Mouse (Mus musculus): ENCODE measurements around the gene Dnali1. TPM values are rescaled to one million over a fixed set of nuclear protein-coding genes. Genes with fewer than 3 reads are reported as not detected.

Dnali1 gene
- under 1 TPM; 0.38 to 0.77 (median 0.69) TPM for total RNA-seq (2022)

DNA sequence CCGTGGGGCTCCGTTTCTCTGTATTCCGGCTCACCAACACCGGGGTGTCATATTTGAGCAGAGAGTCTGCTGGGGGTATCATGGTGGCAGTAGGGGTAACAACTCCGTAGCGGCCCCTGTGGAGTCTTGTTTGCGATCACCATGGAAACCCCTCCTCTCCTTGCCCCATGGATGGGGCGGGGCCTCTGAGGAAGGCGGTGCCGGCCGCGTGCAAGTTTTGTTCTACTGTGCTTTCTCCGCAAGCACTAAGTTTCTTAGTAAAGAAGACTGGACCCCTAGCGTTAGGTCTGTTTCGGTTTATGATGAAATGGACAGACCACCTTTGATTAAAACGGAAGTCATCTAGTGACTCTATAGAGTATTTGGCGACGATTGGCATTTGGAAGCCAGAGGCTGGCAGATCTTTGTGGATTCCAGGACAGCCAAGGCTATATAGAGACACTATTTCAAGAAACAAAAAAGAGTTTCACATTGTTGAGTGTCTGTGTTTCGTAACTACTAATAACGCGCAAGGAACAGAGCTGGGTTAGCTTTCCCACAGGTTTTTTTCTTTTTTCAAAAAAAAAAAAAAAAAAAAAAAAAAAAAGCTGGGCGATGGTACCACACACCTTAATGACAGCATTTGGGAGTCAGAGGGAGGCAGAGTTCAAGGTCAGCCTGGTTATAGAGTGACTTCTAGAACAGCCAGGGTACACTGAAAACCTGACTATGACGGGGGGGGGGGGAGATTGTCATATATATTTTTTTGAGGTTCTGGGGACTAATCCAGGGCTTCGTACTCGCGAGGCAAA is at the start of gene Dnali1:
Gene Dnali1 (minus strand): TSS at position 187 of the 791 bp plus-strand sequence.
- no peak for DNase-seq (ENCODE audit: low spot score in 2 of 2)

DNA sequence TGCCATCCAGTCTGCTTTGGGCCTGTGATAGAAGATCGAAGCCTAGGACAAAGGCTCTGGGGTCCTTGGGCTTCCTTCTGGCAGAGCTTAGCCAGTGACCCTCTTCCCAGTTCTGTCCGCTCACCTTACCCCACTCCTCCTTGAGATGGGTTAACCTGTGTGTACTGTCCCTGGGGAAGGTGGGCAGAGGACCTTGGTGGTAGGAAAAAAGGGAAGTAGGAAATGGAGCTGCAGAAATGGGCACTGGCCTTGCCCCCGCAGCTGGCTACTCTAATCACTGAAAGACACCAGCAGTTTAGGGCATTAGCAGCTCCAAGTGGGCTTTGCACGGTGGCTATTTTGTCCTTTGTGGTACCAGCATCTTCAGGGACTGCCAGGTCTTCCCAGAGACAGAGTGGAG is 49.6 kb upstream of the Dnali1 start:
- DNase-seq (ENCODE audit: low spot score in 2 of 2), result no peak

DNA sequence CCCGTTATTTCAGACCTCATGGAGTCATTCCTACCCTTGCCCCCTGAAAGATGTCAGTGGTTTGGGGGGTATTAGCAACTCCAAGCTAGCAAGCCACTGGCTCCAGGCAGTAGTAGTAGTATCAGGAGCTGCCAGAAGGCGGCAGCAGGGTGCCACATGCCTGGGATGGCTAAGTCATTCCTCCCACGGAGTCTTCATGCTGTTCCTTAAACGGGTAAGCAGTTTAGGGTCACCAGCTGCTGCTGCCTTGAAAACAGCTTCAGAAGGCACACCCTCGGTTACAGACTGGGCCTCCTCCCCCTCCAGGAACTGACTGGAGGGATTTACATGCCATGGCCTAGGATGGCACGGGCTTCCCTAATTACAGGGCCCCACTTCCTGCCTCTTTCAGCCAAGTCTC is 49.1 kb upstream of the Dnali1 start:
- DNase-seq (ENCODE audit: low spot score in 2 of 2), result peak; percentile 82 to 90

- no peak for DNase-seq (ENCODE audit: low spot score in 2 of 2)
Observed at GRCm38 (mm10) chr4:125105354-125105753, 39.9 kb upstream of the Dnali1 start.

- no peak for DNase-seq (ENCODE audit: low spot score in 2 of 2)
Observed at GRCm38 (mm10) chr4:125101334-125101733, 35.8 kb upstream of the Dnali1 start.

- DNase-seq (ENCODE audit: low spot score in 2 of 2), result peak in 1 of 2 experiments; percentile 85
Observed at GRCm38 (mm10) chr4:125099458-125099857, 34.0 kb upstream of the Dnali1 start.

DNA sequence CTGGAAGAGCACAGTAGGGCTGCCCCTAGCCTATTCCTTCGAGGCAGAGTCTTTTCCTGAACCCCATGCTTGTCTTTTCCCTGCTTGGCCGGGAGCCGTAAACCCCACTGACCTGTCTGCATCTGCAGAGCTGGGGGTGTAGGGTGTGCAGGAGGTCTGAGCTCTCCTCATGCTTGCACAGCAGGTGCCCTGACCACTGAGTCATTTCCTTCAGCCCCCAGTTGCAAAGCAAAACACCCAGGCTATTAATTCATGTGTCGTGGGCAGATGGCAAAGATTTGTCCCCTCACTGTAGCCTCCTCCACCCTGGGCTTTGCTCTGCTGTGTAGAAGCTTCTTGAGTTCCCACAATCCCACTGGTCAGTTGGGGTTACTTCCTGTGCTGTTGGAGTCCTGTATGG is 31.9 kb upstream of the Dnali1 start:
- no peak for DNase-seq (ENCODE audit: low spot score in 2 of 2)

GRCm38 (mm10) chr4:125096066-125096465 is 30.6 kb upstream of the Dnali1 start:
- DNase-seq (ENCODE audit: low spot score in 2 of 2), result no peak

DNA sequence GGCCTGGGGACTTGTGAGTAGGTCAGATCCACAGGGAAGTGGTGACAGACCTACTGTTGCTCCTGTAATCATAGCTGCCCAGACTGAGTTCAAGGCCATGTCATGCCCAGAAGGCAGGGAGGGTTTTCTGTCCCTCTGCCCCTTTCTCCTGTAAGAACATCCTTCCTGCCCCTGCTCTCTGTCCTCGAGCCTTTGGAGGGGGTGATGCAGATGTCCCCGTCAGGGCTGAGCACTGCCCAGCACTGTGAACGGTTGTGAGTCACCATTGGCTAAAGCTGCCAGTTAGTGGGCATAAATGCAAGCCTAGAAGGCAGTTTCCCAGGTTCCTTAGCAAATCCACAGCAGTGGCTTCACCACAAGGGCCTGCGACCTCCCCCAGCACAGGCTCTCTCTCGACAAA is 27.5 kb upstream of the Dnali1 start:
- no peak for DNase-seq (ENCODE audit: low spot score in 2 of 2)

DNA sequence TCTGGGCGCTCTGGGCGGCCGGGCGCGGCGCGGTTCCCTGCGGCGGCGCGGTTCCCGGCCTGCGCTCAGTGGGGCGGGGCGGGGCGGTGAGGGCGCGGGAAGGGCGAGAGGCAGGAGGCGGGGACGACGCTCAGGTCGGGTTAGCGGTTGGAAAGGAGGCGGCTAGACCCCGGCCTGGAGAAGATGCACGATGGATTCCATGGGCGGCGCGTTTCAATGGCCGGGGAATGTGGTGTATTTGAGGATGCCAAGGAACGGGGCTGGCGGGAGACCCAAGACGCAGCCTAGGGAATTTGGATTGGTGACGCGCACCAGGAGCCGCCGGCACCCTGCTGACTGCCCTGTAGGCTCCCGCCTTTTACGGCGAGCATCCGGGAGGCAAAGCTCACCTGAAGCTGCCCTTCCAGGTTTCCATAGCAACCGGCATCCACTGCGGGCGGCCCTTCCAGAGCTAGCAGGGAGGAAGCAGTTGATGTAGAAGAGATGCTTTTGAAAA is 19.9 kb upstream of the Dnali1 start:
- peak; percentile 64 to 84 for DNase-seq (ENCODE audit: low spot score in 2 of 2)

- DNase-seq (ENCODE audit: low spot score in 2 of 2), result peak; percentile 86
Observed at GRCm38 (mm10) chr4:125084403-125085345, 19.2 kb upstream of the Dnali1 start, which contains the start of gene Meaf6. Gene Meaf6, plus strand, starts transcription at chr4:125085134.

- no peak for DNase-seq (ENCODE audit: low spot score in 2 of 2)
Observed at GRCm38 (mm10) chr4:125078698-125079097, 13.2 kb upstream of the Dnali1 start.

DNA sequence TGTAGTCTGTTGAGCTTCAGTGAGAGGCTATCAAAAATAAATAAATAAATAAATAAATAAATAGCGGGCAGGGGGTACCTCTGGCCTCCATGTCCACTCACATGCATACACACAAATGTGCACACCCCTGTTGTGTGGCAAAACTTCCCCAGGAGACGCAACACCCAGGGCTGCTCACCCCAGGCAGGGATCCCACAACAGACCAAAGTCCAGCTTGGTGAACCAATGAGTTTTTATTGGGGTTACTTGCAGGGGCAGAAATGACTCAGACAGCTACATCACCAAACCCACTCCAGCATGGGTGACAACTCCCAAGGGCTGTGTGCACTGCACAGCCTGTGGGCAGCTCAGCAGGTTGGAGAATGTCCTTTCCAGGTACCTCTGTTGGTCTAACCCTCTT is 12.2 kb upstream of the Dnali1 start:
- no peak for DNase-seq (ENCODE audit: low spot score in 2 of 2)

- peak; percentile 88 to 93 for DNase-seq (ENCODE audit: low spot score in 2 of 2)
Observed at GRCm38 (mm10) chr4:125066490-125067370, 1.2 kb upstream of the Dnali1 start, which contains the start of gene Snip1. Gene Snip1, plus strand, starts transcription at chr4:125066672.

- DNase-seq (ENCODE audit: low spot score in 2 of 2), result no peak
Observed at GRCm38 (mm10) chr4:125063829-125064228, 1.7 kb downstream of the Dnali1 start.

- peak; percentile 23 to 28 for DNase-seq (ENCODE audit: low spot score in 2 of 2)
Observed at GRCm38 (mm10) chr4:125059025-125059424, 6.5 kb downstream of the Dnali1 start.

- no peak for DNase-seq (ENCODE audit: low spot score in 2 of 2)
Observed at GRCm38 (mm10) chr4:125058033-125058432, 7.5 kb downstream of the Dnali1 start.

DNA sequence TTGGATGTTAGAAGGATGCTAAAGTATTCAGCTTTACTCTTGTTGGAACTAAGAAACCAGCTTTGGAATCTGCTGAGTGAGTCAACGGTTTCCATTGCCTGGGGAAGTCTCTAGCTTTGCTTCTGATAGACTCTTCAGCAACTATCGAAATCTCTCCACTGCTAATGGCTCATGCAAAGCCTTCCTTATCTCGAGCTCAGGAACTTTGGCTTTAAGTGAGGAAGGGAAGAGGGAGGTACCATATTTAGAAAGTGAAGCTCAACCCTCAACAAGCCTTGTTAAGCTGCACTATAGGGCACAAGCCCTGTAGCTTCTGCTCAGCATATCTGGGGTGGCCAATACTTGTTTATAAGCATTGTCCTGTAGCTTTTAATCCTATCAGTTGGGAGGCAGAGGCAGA is 8.2 kb downstream of the Dnali1 start:
- DNase-seq (ENCODE audit: low spot score in 2 of 2), result no peak

GRCm38 (mm10) chr4:125056476-125056875 is 9.0 kb downstream of the Dnali1 start:
- DNase-seq (ENCODE audit: low spot score in 2 of 2), result no peak

DNA sequence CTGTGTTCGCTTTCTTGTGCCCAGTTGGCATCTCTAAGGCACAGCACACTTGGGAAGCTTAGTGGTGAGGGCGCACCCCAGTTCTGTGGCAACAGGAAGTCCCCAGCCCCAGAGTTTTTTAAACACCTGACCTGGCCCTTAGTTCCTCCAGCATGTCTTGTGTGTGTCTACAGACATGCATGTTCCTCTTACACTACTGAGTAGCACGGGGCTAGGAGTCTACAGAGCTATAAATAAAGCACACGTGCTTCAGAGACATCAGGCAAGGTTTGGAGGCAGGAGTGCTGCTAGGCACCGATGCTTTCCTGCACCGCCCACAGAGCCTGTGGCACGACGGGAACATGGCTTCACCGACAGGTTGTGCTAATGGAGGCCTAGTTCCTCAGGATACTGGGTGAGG is 10.1 kb downstream of the Dnali1 start:
- no peak for DNase-seq (ENCODE audit: low spot score in 2 of 2)

- DNase-seq (ENCODE audit: low spot score in 2 of 2), result no peak
Observed at GRCm38 (mm10) chr4:125044454-125044853, 21.0 kb downstream of the Dnali1 start.

All from left cerebral cortex, adult 8-10 months (tissue).